Mouse (Mus musculus): ENCODE results near the gene Crybg1.

DNA sequence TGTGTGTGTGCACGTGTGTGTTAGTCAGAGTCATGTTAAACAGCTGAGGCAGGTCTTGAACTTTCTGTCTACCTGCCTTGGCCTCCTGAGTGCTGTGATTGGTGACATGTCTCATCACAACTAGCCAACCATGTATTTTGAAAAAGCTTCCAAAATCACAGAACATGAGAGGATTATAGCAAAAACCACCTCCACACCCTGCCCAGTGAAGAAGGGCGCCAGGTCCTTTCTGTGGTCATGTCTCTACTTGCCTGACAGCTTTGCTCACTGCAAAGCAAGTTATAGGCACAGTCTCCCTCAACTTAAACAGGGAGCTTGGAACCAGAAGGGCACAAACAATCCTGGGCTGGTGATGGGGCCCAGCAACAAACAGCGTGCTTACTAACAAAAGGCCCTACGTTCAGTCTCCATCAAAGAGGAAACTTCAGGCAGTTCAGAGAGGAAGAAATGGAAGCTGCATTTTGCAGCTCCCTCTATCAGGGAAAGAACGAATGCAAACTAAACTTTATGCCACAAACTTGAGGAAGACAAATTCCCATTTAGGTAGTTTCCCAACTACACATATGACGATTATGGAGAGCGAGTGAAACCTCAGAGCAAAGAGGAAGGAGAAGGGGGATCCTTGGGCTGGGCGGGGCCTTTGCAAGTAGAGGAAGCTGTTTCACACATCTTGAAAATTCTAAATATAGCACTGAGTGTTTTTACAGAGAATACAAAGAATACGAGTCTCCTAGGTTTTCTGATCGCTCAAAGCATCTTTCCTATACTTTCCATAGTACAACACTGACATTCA lies 152.6 kb downstream of the Crybg1 start:
- no peak for TF ChIP-seq CTCF (IDR thresholded peaks at IDR 0.05; ENCODE audit: control insufficient read depth, insufficient read depth, low read length)
- no peak for TF ChIP-seq POLR2A (IDR thresholded peaks at IDR 0.05; ENCODE audit: borderline replicate concordance, control insufficient read depth, low read depth, low read length)
